Mouse (Mus musculus): Measurements from ENCODE around the gene Zfp488.

DNA sequence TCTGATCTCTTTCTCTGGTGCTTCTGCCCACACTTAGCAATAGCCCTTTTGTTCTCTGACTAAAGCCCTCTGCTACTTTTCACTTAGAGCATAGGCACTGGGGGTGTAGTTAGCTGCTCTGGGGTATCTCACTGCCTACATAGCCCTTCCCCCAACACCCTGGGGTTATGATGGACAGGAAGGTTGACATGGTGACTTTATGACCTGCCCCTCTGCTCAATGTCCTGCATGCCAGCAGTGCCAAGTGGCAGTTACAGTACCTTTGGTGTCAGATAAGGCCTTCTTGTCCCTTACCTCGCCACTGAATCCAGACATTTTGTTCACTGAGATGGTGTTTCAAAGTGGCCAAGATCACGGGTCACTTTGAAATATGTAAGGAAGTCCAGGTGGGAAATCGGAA lies 36.5 kb upstream of the Zfp488 start, which contains the start of gene Gm30083:
- TF ChIP-seq CTCF (IDR thresholded peaks at IDR 0.05; ENCODE audit: low read depth, low read length) (no peak), POLR2A (IDR thresholded peaks at IDR 0.05; ENCODE audit: extremely low read depth, insufficient read depth, low read length) (no peak)
